Mouse (Mus musculus) adrenal gland, postnatal 14 days (tissue): ENCODE data around the gene Wdr38. TPM values are rescaled to one million over a fixed set of nuclear protein-coding genes. Genes with fewer than 3 reads are reported as not detected.

Experiments
- total RNA-seq: library from RNA; stranded (reverse); gene quantifications from 2 replicates; pipeline ENCODE4 v1.2.3, GENCODE M21; 2021

Wdr38 gene
- total RNA-seq, 1 experiment from 2014 or later, result 0.22 TPM

Other genes starting within 250 kb of the Wdr38 start
- gene Nr6a1, start 69.8 kb upstream of the Wdr38 start, total RNA-seq, result 4.5 and 7.7 TPM in 2 replicates
- 13.5 and 17.8 TPM in 2 replicates for gene Olfml2a, start 65.5 kb upstream of the Wdr38 start, total RNA-seq
- gene Arpc5l, start 7.9 kb downstream of the Wdr38 start, total RNA-seq, result 71.6 and 76.5 TPM in 2 replicates
- 384 and 477 TPM in 2 replicates for gene Rpl35, start 8.1 kb downstream of the Wdr38 start, total RNA-seq
- gene Golga1, start 68.1 kb downstream of the Wdr38 start, total RNA-seq, result 24.7 and 28.4 TPM in 2 replicates
- 12.2 and 12.3 TPM in 2 replicates for gene Scai, start 193.3 kb downstream of the Wdr38 start, total RNA-seq
- 81.0 and 81.2 TPM in 2 replicates for gene Ppp6c, start 229.0 kb downstream of the Wdr38 start, total RNA-seq